Mouse (Mus musculus) cerebellum, adult 2 months (tissue): ENCODE results near the gene Gfod2.

Experiments
- CTCF ChIP-seq: fragments of 200-500 bp; IDR thresholded peaks from 2 replicates; pipeline ENCODE4 v1.5.1; 2011; ENCODE audit warnings: low read depth, mild to moderate bottlenecking, control low read depth, low read length, moderate library complexity, borderline replicate concordance; ENCODE audit not compliant: insufficient read depth
- POLR2A ChIP-seq: fragments of 200-500 bp; IDR thresholded peaks from 2 replicates; pipeline ENCODE4 v1.6.1; 2011; ENCODE audit warnings: low read length, control low read depth, borderline replicate concordance; ENCODE audit not compliant: insufficient read depth

- no peak for TF ChIP-seq POLR2A
- peak; percentile 5; the same call in 1 of the 2 replicates for TF ChIP-seq CTCF
Observed at GRCm38 (mm10) chr8:105677891-105678290, 80.6 kb downstream of the Gfod2 start.
